Mouse (Mus musculus) liver, postnatal 0 days (tissue): ENCODE data around the gene Lcn9.

Source experiments
- CTCF ChIP-seq: sonication (generic); IDR thresholded peaks from 2 replicates; pipeline ENCODE4 v1.5.1; 2016; ENCODE audit warnings: antibody characterized with exemption, low read depth
- EP300 ChIP-seq: IDR thresholded peaks from 2 replicates; pipeline ENCODE4 v1.6.1; 2016; ENCODE audit warnings: antibody characterized with exemption, low read depth, mild to moderate bottlenecking

- TF ChIP-seq EP300 (no peak), CTCF (no peak)
Observed at GRCm38 (mm10) chr2:25822806-25823205, at the start of gene Lcn9.
